Mouse (Mus musculus) embryonic facial prominence, embryonic 14.5 days (tissue): ENCODE data around the gene Commd9. TPM values are rescaled to one million over a fixed set of nuclear protein-coding genes. Genes with fewer than 3 reads are reported as not detected.
A peak's percentile ranks its signal among the peaks of the same experiment; 100 is the strongest.

Experiments
- ATAC-seq: fragments of 200-750 bp; cut with Nextera tagmentation; 2 replicates; pipeline ENCODE4 v1.8.0; 2017; ENCODE audit warnings: low read depth, moderate number of reproducible peaks, moderate TSS enrichment
- DNase-seq: peaks from one replicate; pipeline ENCODE4 v3.0.0-alpha.2; 2015; ENCODE audit warnings: low spot score
- H3K27ac ChIP-seq: fragments of 300-500 bp; sonication (generic); replicated peaks from 2 replicates; pipeline ENCODE4 v1.5.1; 2014; ENCODE audit warnings: low read depth, mild to moderate bottlenecking, low read length, moderate library complexity
- H3K27me3 ChIP-seq: fragments of 300-500 bp; sonication (generic); replicated peaks from 2 replicates; pipeline ENCODE4 v1.6.1; 2014; ENCODE audit warnings: low read length; ENCODE audit not compliant: control insufficient read depth, insufficient read depth
- H3K36me3 ChIP-seq: fragments of 300-500 bp; sonication (generic); 2 replicates; pipeline ENCODE4 v1.6.1; 2014; ENCODE audit warnings: low read length, mixed read lengths; ENCODE audit not compliant: control insufficient read depth, insufficient read depth
- H3K4me1 ChIP-seq: fragments of 300-500 bp; sonication (generic); 2 replicates; pipeline ENCODE4 v1.6.1; 2014; ENCODE audit warnings: antibody characterized with exemption, low read length; ENCODE audit not compliant: control insufficient read depth, insufficient read depth
- H3K4me2 ChIP-seq: fragments of 300-500 bp; sonication (generic); 2 replicates; pipeline ENCODE4 v1.6.1; 2014; ENCODE audit warnings: low read depth, mild to moderate bottlenecking, low read length, moderate library complexity, mixed read lengths
- H3K4me3 ChIP-seq: fragments of 300-500 bp; sonication (generic); 2 replicates; pipeline ENCODE4 v1.5.1; 2014; ENCODE audit warnings: low read depth, mild to moderate bottlenecking, low read length
- H3K9ac ChIP-seq: fragments of 300-500 bp; sonication (generic); 2 replicates; pipeline ENCODE4 v1.6.1; 2014; ENCODE audit warnings: low read depth, mild to moderate bottlenecking, low read length, moderate library complexity, mixed read lengths
- H3K9me3 ChIP-seq: fragments of 300-500 bp; sonication (generic); 2 replicates; pipeline ENCODE4 v1.6.1; 2016; ENCODE audit warnings: low read length; ENCODE audit not compliant: control insufficient read depth
- WGBS: fragments of 180-500 bp; shearing (Covaris S2); extraction: QIAGEN DNeasy Blood & Tissue Kit; methylation state at CpG from one replicate; pipeline ENCODE4 v1.1.7; 2014; 5-methylcytosine and 5-hydroxymethylcytosine counted together
- polyA plus RNA-seq: library from polyadenylated mRNA; unstranded; fragments of >200 nt; fragmentation: Nextera tagmentation; extraction: Ambion mirVana; gene quantifications from 2 replicates; pipeline ENCODE4 v1.2.1, GENCODE M21; 2014

Gene Commd9
- polyA plus RNA-seq, result 61.7 and 70.2 TPM in 2 replicates

DNA sequence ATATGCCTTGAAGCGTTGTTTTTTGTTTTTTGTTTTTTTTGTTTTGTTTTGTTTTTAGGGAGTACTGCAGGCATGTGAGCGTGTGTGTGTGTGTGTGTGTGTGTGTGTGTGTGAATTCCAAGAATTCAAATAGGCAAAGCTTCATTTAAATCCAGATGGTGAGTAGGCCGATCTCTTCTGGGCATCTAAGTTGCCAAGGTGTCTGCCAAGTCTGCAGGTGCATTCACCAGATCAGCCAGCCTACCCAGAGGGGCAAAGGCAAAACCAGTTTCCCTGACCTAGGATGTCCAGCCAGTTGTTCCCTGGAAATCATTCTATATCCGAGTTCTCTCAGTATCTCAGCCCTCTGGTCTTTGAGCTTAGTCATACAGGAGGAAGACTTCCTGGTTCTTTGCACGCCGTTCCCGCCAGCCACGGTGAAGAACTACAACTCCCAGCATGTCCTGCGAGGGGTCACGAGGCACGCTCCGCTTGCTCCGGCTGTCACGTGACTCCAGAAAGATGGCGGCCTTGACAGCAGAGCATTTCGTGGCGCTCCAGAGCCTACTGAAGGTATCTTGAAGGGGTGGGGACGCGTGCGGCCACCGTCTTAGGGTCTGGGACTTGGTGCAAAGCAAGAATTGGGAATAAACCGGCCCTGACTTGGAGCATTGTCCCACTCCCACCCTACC, at the start of gene Commd9:
TSS of gene Commd9 (plus strand) at position 480 of the 671 bp plus-strand sequence.
- Histone ChIP-seq H3K27ac (no peak within 1 kb of the TSS), H3K36me3 (no peaks in the 10 kb centered on the region), H3K27me3 (no peaks in the 10 kb centered on the region; the same call in 1 of the 2 replicates), H3K4me3 (peak within 1 kb of the TSS; percentile 68), H3K4me1 (peaks cover 8% of the 10 kb centered on the region; the same call in 1 of the 2 replicates), H3K4me2 (peak within 1 kb of the TSS; percentile 74), H3K9ac (peak within 1 kb of the TSS; percentile 62), H3K9me3 (no peaks in the 10 kb centered on the region)
- ATAC-seq, result peak; percentile 98
- peak; percentile 97 for DNase-seq
- WGBS, result 13% methylated on average over 22 of the region's 22 CpGs

GRCm38 (mm10) chr2:101842756-101843155, 43.3 kb upstream of the Commd9 start:
- Histone ChIP-seq H3K27ac (no peak overlapping the region), H3K4me1 (no peaks in the 10 kb centered on the region), H3K27me3 (no peaks in the 10 kb centered on the region), H3K9me3 (no peaks in the 10 kb centered on the region), H3K9ac (no peak overlapping the region), H3K4me2 (no peak overlapping the region), H3K4me3 (no peak overlapping the region), H3K36me3 (no peaks in the 10 kb centered on the region)
- ATAC-seq (no peak), DNase-seq (no peak)
- WGBS, result 83% methylated on average over 7 of the region's 7 CpGs

DNA sequence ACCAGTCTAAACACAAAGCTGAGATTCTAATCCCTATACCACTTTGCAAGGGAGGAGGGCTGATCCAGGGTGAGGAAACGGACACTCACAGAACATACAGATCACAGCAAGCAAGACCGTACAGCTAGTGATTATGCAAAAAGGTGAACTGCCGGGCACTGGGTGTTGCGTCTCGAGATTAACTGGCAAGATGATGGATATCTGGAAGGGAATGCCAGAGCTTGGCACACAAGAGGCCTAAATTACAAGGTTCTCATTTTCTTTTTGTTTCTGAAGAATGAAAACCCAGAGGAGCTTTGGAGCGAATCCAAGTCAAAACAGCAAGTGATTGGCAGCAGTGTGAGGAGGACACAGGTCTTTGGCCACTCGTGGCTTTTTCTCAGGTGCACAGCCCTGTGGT, 31.3 kb upstream of the Commd9 start:
- DNase-seq, result peak; percentile 69
- no peaks in the 10 kb centered on the region for H3K36me3 ChIP-seq
- no peak overlapping the region for H3K4me2 ChIP-seq
- H3K4me3 ChIP-seq, result no peak overlapping the region
- no peaks in the 10 kb centered on the region for H3K9me3 ChIP-seq
- 48% methylated on average over 7 of the region's 7 CpGs for WGBS
- H3K27me3 ChIP-seq, result no peaks in the 10 kb centered on the region
- no peak overlapping the region for H3K9ac ChIP-seq
- peak; percentile 91 for ATAC-seq
- no peak overlapping the region for H3K27ac ChIP-seq
- H3K4me1 ChIP-seq, result no peaks in the 10 kb centered on the region

- Histone ChIP-seq H3K4me3 (no peak overlapping the region), H3K9ac (no peak overlapping the region), H3K27me3 (no peaks in the 10 kb centered on the region), H3K4me2 (no peak overlapping the region), H3K4me1 (no peaks in the 10 kb centered on the region), H3K36me3 (no peaks in the 10 kb centered on the region), H3K27ac (no peak overlapping the region), H3K9me3 (no peaks in the 10 kb centered on the region)
- DNase-seq (no peak), ATAC-seq (no peak)
- 58% methylated on average over 9 of the region's 9 CpGs for WGBS
Observed at GRCm38 (mm10) chr2:101856174-101856573, 29.9 kb upstream of the Commd9 start.

DNA sequence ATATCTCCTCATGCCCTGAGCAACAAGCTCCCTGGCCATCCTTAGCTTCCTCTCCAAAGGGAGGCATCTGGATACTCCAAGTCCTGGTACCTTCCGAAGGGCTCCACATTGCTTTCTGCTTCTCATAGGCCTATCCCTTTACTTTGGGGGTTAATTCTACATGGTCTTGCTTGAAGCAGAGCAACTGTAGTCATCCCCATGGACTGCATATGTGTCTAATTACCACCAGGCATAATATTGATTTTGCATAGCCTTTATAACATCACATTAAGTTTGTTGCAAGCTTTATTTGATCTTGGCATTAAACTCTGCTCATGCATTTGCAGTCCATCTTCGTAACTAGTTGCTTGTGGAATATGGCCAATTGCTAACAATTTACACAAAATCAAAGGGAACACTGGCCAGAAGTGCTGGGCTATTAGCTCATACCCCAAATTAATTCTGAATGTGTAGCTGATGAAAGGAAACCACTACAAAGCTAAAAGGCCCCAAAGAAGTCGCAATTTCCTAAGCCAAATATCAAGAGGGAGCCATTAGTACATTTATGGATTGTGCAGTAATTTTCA, 25.0 kb upstream of the Commd9 start:
- Histone ChIP-seq H3K36me3 (no peaks in the 10 kb centered on the region), H3K27ac (no peak overlapping the region), H3K9me3 (no peaks in the 10 kb centered on the region), H3K9ac (no peak overlapping the region), H3K4me3 (no peak overlapping the region), H3K4me2 (no peak overlapping the region), H3K27me3 (no peaks in the 10 kb centered on the region), H3K4me1 (peaks cover 14% of the 10 kb centered on the region)
- 56% methylated on average over 3 of the region's 3 CpGs for WGBS
- DNase-seq (no peak), ATAC-seq (no peak)

GRCm38 (mm10) chr2:101862219-101863123, 23.6 kb upstream of the Commd9 start:
- WGBS, result 42% methylated on average over 15 of the region's 15 CpGs
- Histone ChIP-seq H3K27me3 (no peaks in the 10 kb centered on the region), H3K4me2 (no peak overlapping the region), H3K9ac (no peak overlapping the region), H3K4me1 (peaks cover 14% of the 10 kb centered on the region), H3K4me3 (no peak overlapping the region), H3K27ac (no peak overlapping the region; the same call in 1 of the 2 replicates), H3K36me3 (no peaks in the 10 kb centered on the region), H3K9me3 (no peaks in the 10 kb centered on the region)
- no peak for ATAC-seq
- DNase-seq, result peak; percentile 50

- ATAC-seq (no peak), DNase-seq (no peak)
- no peak overlapping the region for H3K4me3 ChIP-seq
- WGBS, result 91% methylated on average over 4 of the region's 4 CpGs
- H3K9me3 ChIP-seq, result no peaks in the 10 kb centered on the region
- no peaks in the 10 kb centered on the region for H3K4me1 ChIP-seq
- H3K27ac ChIP-seq, result no peak overlapping the region
- H3K4me2 ChIP-seq, result no peak overlapping the region
- H3K9ac ChIP-seq, result no peak overlapping the region
- no peaks in the 10 kb centered on the region for H3K27me3 ChIP-seq
- H3K36me3 ChIP-seq, result no peaks in the 10 kb centered on the region
Observed at GRCm38 (mm10) chr2:101868683-101869082, 17.4 kb upstream of the Commd9 start.

GRCm38 (mm10) chr2:101871179-101871578, 14.9 kb upstream of the Commd9 start:
- 0 out of 2 replicates have a peak overlapping the region, but pooled peaks have one; percentile 5 for H3K4me3 ChIP-seq
- peak; percentile 74 for DNase-seq
- ATAC-seq, result peak; percentile 44; the same call in 1 of the 2 replicates

More at GRCm38 (mm10) chr2:101871179-101871578, 14.9 kb upstream of the Commd9 start:
- Histone ChIP-seq H3K4me2 (peak overlapping the region; percentile 44), H3K27me3 (no peaks in the 10 kb centered on the region), H3K27ac (no peak overlapping the region), H3K9me3 (no peaks in the 10 kb centered on the region), H3K4me1 (no peaks in the 10 kb centered on the region), H3K9ac (0 out of 2 replicates have a peak overlapping the region, but pooled peaks have one; percentile 28), H3K36me3 (no peaks in the 10 kb centered on the region)
- WGBS, result 22% methylated on average over 14 of the region's 14 CpGs
